Mouse (Mus musculus) gastrocnemius, postnatal 25 days (tissue): ENCODE data around the gene Ccr9. TPM values are rescaled to one million over a fixed set of nuclear protein-coding genes. Genes with fewer than 3 reads are reported as not detected.
"Not testable (repeated sequence)": the region's sequence is repeated elsewhere in the genome, so short reads cannot be mapped to it uniquely, and the experiment has no call there.

ENCODE experiments used
- DNase-seq: peaks from one replicate; pipeline ENCODE4 v3.0.0; 2022
- long read RNA-seq, 2 experiments: library from polyadenylated mRNA; stranded (forward); transcript quantifications; one replicate each; pipeline ENCODE4 v2.0.0; 2021
- total RNA-seq, 2 experiments: library from RNA; stranded (reverse); gene quantifications; 1 replicate in 1 of 2; 2 replicates in 1 of 2; pipeline ENCODE4 v1.2.3; 2021

Gene Ccr9
- total RNA-seq, result under 1 TPM in 1 of 2 experiments, not detected in 1; 0.16 TPM
- long read RNA-seq, experiment 1, partial matches to known transcripts, result 0 of 1 reads
- long read RNA-seq, experiment 1, other reads (novel, unspliced or antisense), result 1 of 1 reads
- long read RNA-seq, experiment 2, result 0 reads

DNA sequence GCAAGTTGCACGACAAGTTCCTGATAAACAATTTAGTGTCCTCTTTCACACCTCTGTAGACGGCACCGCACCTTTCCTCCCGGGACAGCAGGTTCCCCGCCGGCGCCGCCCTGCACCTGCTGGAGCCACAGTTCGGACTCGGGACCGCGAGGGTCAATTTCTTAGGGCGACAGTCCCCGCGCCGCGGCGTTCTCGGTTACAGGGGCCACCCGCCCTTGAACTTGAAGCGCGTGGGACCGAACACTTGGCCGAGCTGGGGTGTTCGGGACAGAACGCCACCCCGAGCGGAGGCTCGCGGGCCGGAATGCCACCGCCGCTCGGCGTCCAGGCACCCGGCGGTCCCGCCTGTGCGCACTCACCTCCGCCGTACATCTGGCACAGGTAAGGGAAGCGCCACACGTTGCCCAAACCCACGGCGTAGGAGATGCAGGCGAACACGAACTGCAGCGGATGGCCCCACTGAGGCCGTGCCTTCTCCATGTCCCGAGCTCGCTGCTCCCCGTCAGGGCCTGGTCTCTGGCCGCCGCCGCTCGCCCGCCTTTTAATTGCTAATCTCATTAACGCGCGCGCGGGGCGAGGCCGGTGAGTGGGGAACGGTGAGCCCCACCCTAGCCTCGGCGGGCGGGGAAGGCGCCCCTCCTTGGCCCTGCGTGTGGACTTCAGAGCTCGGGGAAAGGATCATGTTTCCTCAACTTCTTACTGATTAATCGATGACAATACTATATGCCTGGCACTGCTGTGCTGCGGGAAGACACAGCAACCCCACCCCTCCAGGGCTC lies at the start of gene Ccr9, which contains the start of gene Slc6a20a:
Gene Ccr9 (plus strand): TSS at position 113 of the 779 bp plus-strand sequence.
Gene Slc6a20a (minus strand): TSS at position 559 of the 779 bp plus-strand sequence.
- peak; percentile 10 for DNase-seq

DNA sequence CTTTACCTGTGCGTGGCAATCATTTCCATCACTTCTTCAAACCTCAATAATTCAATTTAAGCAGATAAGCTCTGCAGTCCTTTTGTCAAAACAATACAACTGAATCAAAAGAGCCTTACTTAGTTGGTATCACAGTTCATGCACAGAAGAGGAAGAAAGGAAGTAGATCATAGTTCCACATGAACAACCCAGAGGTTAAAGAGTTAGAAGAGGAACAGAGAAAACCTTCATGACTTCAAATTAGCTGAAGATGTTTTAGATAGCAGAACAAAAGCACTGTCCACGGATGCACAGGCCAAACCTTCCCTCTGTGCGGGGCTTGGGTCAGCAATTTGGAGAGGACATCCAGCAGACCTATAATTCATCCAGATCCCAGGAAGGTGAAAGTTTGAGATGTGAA lies 46.6 kb upstream of the Ccr9 start:
- no peak for DNase-seq

DNA sequence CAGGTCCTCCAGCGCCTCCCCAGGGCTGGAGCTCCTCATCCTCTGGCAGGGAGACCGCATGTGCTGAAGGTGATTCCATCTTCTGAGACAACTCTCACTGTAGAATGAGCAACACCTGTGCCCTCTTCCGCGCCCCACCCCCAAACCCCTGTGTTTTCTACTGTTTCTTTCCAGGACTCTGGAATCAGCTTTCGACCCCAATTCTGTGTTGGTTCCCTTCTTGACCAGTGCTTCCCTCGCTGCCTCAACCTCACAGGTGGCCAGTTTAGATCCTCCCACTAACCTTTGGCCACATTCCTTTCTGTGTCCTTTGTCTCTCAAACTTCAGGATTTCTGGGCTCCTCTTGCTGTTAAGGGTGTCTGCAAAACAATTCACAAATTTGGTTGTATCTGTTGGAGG lies 46.0 kb upstream of the Ccr9 start, which contains the start of gene Slc6a20b:
Gene Slc6a20b (minus strand): TSS at position 285 of the 400 bp plus-strand sequence.
- no peak for DNase-seq

DNA sequence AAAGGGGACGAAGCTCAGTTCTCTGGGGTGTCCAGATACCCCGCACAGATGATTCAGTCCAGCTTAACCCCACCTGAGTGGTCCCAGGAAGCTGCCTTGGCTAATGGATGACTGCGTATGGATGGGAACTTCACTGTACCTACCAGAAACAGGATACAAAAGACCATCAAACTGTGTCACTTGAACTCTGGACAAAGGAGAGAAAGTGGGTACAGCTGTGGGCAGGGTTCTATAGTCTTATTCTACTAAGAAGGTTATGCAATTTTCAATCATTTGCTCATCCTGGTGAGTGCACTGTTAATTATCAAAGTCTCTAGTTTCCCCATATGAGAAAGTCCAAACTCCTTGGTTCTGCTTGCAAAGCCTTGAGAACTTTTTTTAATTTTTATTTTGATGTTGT lies 45.2 kb upstream of the Ccr9 start:
- DNase-seq, result no peak

DNA sequence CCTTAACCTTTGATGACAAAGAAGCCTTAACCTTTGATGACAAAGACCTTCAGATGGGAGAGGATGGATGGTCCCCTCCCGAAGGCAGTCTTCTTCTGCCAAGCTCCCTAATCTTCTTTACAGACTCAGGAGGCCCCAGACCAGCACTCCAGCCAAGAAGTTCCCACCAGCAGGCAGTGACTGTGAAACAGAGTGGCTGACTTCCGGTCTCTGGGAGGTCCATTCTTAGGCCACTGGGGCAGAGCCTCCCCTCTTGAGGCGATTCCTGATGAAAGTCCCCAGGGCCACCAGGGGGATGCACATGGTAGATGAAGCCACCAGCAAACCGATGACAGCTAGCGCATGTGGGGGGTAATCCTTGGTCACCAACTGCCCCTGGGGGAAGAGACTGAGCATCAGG lies 41.5 kb upstream of the Ccr9 start:
- DNase-seq, result no peak

DNA sequence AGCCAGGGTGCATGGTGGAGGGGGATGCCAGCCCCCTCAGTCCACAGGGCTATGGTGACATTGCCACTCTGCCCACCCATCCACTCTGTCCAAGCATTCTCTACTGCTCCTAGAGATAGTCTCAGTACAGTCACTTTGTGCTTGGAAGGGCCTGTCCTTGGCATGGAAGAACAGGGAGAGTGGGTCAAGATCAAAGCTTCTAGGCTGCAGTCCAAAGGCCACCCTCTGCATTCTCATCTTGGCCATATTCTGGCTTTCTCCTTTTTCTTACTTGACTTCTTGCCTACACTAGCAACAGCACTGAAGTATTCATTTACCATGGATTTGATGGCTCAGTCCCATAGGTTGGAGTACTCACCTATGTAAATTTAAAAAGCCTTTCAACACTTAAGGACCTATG lies 40.0 kb upstream of the Ccr9 start:
- DNase-seq, result no peak

DNA sequence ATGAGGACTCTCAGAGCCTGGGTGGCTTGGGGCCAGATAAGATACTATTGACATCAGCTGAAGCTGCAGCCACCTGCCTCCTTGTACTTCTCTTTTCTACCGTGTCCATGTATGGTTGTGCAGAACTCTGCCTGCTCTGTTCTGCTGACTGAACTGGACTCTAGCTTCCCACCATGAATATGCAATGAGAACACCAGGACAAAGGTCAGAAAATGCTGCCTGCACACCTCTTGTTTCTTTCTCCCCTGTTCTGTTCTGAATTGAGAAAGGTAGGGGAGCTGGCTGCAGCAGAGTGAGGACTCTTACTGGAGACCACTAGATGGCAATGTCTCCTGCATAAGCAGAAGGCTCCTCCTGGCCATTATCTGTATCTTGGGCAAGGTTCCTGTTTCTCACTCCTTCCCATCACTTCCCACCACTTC lies 39.6 kb upstream of the Ccr9 start:
- no peak for DNase-seq

DNA sequence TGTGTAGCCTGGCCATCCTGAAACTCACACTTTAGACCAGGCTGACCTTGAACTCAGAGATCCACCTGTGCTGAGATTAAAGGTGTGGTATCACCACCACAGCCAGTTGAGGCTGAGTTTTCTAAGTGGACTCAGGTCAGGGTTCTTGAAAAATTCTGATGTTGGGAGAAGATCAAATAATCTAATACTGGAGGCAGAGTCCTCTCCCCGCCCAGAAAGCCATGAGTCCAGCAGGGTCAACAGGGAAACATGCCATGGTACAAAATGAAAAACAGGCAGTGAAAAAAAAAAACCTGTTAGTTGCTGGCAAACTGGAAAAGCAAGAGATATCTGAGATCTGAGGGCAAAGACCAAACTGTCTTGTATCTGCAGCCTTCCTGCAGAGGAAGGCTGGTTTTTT lies 38.1 kb upstream of the Ccr9 start:
- no peak for DNase-seq

DNA sequence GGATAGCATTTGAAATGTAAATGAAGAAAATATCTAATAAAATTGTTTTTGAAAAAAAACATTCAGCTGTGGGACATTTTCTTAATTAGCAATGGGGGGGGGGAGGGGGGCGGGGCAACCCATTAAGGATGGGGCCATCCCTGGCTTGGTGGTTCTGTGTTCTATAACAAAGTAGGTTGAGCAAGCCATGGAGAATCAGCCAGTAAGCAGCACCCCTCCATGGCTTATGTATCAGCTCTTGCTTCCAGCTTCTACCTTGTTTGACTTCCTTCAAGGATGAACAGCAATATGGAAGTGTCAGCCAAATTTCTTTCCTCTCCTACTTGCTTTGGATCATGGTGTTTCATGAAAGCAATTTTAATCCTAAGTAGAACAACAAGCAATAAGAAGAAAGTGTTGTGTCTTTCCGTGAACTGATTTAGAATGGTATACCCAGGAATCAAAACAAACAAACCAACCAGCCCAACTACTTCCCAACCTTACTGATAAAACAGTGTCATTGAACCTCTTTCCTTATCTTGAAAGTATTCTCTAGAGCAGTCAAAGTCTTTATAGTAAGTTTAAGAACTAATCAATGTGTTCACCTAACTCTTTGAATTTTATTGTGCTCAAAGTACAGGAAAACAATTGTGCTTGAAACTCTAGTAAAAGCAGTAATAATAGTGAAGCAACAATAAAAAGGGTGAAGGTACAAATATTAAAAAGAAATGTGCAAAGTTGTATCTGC lies 28.3 kb upstream of the Ccr9 start:
- no peak for DNase-seq

DNA sequence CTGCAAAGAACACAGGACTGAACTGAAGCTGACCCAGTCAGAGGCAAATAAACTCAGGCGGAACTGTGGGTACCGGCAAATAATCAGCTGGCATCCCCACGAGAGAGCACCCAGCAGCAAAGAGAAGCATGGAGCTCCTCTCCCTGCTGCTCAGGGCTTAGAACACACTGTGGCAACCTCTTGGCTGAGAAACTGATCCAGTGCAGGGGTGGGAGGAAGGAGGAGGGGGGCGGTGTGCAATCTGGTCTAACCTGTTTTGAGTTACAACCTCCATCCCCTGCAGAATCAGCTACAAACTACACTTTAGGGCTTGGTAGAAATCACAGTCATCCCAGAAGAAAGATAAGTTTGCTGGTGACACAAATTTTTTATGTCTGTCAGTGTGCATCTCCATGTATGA lies 26.9 kb upstream of the Ccr9 start:
- no peak for DNase-seq

DNA sequence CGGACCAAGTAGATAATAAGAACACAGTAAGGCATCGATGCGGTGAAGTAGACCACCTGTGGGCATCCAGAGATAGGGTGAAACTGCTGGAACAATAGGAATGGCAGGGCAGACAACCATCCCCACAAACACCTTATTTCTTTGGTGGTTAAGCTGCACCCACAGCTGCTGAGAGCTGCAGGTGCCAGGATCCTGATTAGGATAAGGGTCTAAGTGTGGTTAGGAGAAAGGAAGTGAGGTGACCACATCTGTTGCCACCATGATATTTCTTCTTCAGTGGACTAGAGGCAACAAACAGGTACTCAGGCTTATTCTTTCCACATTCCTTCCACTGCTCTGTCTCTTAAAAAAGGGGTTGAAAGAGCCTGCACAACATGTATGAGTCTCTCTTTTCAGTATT lies 20.8 kb upstream of the Ccr9 start:
- DNase-seq, result no peak

DNA sequence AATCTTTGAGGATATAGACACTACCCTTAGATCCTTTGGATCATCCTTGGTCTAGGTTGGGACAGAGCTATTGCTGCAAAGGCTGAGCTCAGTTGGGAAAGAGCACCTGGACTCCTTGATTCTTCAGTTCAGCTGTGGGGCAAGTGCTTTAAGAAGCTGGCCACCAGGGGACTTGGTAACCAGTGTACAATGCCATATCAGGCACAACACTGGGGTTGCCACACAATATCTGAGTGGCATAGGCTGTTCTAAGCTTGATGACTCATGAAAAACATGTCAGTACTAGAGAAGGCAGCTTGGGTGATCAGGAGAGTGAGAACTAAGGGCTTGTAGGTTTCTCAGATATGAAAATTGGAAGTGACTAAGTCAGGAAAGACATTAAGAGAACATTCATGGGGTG lies 19.3 kb upstream of the Ccr9 start:
- DNase-seq, result no peak

DNA sequence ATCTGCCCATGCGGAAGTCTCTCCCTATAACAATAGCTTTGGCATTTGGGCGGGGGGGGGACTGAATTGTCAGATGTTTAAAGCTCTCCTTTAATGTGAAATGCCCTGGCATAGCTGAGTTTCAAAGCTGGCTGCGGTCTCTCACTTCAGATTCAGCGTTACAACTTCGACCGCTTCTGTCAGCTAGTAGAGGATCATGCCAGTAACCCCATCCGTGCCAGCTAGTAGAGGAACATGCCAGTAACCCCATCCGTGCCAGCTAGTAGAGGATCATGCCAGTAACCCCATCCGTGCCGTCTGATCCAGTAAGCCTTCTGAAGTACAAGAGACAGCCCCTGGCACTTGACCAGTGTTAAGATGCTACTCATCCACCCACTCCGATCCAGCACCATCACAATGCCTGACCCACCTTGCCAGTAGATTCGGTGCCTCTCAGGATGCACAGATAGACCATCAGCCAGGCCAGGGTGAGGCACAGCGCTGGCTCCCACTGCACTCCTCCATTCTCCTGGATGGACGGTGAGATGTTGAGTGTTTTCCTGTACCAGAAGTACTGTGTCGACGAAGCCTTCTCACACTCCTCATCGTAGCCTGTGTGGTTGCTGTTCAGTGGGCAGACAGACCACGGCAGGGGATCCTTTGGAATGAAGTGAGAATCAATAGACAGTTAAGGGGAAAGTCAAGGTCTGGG lies 18.1 kb upstream of the Ccr9 start:
- not testable (repeated sequence) for DNase-seq

DNA sequence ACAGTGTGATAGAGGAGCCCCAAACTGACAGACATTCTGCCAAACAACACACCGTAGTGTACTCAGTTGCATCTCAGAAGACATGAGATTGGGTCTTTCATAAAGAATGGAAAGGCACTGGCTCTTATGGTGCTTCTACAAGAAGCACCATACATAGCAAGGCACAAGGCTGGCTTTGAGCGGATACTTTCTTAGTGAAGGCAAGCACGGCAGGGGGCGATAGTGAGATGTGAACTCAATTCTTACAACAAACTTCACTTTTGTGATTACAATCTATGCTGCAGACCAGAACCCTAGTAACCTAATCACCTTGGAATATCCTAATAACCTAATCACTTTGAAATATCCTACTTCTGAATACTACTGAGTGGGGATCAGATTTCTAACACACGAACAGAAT lies 12.6 kb upstream of the Ccr9 start:
- no peak for DNase-seq

DNA sequence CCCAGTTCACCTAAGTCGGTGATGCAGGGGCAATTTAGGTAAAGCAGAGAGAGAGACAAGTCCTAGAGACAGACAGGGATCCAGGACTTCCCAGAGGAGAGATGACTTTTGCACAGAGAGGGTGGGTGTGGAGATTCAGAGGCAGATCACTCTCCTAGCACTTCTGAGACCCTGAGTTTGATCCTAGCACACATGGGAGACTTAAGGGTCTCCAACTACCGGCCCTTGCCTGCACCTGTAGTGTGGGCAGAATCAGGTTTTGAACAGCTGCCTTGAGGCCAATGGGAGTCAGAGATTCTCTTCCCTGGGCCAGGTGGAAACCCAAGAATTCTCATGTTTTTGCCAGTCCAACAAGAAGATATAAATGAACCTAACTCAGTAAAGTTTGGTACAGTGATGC lies 959 bp downstream of the Ccr9 start:
- DNase-seq, result no peak

DNA sequence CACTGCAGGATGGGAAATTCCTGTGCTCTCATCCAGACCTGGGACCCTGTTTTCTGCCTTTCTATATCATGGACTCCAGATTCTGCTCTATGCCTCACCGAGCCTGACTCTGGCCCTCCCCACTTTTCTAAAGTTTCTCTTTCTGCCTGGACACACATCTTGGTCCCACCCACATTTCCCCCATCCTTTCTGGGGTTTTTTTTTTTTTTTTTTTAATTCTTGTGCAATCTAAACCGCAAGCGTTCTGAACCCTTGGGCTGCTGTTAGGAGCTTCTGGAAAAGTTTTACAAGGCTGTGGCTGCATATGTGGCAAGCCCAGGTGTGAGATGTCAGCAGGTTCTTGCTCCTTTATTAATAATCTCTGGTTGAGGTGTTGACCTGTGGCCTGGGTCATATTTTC lies 5.5 kb downstream of the Ccr9 start:
- DNase-seq, result no peak

DNA sequence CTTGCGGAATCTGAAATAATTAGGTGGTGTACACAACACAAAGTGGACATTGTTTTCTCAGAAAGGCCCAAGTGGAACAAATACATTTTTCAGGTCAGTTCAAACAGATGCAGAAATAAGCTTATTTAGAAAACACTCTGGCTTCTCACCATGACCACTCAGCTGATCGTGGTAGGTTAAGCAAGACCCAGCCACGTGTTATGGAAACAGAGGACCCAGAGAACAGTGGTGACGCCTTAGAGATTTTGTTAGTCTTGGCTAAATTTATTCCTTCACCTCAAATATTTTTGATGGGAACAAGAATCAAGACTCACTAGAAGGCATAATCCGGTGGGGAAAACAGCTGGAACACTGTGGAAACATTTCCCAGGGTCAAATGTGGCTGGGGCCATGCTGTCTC lies 8.0 kb downstream of the Ccr9 start:
- DNase-seq, result no peak

DNA sequence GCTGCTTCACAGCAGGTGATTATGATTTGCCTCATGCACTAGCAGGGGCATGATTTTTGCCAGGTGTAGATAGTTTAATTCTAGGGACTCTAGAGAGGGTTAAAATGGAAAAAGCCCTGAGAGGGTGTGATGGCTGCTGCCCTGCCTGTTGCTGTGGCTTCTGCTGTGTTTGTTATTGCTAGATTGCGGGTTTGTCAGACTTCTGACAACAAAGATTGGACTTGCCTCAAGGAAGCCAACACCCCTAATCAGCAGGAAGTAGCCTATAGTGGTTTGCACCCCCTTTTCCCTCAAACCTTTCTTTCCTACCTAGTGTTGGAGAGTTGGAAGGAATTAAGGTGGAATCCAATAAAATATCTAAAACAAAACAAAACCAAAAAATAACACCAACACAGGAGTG lies 10.0 kb downstream of the Ccr9 start:
- DNase-seq, result no peak

DNA sequence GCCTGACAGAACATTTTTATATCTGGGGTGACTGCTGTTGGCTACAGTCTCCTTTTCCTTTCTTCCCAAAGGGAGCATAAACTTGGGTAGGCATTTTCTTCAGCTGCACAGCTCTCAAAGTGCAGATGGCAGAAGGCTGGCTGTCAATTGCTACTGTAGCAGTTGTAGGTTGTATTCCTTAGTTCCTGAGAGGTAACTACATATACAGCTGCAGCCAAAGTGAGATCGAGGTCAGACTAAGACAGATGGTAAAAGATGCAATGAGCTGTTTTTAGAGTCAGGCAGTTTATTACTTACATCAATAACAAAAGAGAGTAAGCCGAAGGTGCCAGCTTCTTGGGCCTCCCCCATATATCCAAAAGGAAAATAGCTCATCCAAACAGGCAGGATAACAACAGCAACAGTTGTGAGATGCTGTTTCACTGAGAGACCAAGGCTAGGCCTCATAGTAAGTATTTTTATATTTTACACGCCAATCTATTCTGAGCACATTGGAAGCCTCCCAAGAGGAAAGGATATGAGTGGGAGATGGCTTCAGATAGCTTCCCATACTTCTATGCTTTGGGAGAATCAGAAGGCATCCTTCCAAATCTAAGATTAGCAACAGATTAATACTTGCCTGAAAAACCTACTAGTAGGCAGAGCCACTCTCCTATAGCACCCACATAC lies 17.5 kb downstream of the Ccr9 start:
- DNase-seq, result no peak

DNA sequence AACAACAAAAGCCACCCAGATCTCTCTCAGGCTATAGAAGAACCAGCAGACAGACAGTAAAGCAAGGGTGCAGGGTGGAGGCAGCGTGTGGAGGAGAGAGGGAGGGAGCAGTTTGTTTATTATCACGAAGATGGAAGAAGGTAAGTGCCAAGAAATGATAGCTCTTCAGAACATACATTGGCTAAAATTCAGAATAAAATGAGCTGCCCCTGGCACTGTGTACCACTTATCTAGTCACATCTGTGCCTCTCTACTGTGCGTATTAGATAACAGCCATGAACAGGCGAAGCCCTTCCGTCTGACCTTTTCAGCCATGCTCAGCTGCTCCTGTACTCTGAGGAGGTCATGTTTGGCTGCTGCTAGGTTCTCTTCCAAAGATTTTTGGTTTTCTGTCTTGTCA lies 23.6 kb downstream of the Ccr9 start:
- no peak for DNase-seq

DNA sequence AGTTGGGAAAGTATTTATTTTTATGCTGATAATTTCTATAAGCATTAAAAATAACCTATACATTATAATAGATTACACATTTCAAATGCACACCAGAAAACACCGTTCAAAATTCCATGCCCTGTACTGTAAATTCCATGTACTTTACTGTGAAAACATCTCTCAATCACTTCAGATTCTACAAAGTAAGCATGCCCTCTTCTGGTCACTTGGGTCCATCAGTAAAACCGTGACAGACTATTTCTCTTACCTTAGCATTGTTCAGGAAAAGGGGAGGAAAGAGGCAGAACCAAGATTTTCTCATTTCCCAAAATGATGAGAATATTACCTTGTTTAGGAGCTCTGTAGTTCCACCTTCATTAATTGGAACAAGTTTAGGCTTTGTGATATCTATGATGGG lies 31.0 kb downstream of the Ccr9 start:
- no peak for DNase-seq

DNA sequence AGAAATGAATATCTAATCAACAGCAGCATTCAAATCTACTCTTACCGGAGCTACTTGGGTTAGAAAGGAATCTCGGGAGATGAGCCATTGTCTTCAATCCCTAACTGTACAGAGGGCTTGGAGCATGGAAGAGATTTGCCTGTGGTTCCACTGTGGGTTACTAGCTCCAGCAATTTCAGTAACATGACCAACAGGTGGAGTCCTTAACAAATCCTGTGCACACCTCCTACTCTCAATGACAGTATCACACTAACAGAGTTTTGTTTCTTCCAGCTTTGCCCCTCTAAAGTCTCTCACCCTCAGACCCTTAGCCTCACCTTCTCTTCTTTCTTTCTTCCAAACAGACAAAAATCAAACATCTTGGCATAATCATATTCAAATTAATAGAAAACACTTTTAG lies 34.9 kb downstream of the Ccr9 start:
- no peak for DNase-seq
